Mouse (Mus musculus): ENCODE measurements at regions not wholly inside any gene's neighbourhood (a gene's known extent, or its start where the extent isn't known, plus 50 kb on each side); places are given as distances from the start of the nearest gene placed in this dataset.

GRCm38 (mm10) chr7:111319917-111320316, 237.1 kb upstream of the Eif4g2 start:
- TF ChIP-seq CTCF (conservative IDR thresholded peaks at IDR 0.05; ENCODE audit: low read length) = no peak
- no peak for TF ChIP-seq NANOG (IDR thresholded peaks at IDR 0.05; ENCODE audit: borderline replicate concordance, low read length)
- TF ChIP-seq POU5F1 (IDR thresholded peaks at IDR 0.05; ENCODE audit: borderline replicate concordance, low read length) = no peak

Measured in E14TG2a.4 (cell line).